Mouse (Mus musculus): ENCODE results near the gene Ppp6r1.
"Not testable (repeated sequence)": the region's sequence is repeated elsewhere in the genome, so short reads cannot be mapped to it uniquely, and the experiment has no call there.

Gene Ppp6r1

GRCm38 (mm10) chr7:4613740-4614403 is 44.9 kb downstream of the Ppp6r1 start:
- DNase-seq (ENCODE audit: low read depth, low spot score) = no peak

GRCm38 (mm10) chr7:4612956-4613355 is 45.9 kb downstream of the Ppp6r1 start:
- no peak for DNase-seq (ENCODE audit: low read depth, low spot score)

GRCm38 (mm10) chr7:4612386-4612785 is 46.4 kb downstream of the Ppp6r1 start:
- no peak for DNase-seq (ENCODE audit: low read depth, low spot score)

GRCm38 (mm10) chr7:4611921-4612341 is 46.9 kb downstream of the Ppp6r1 start:
- DNase-seq (ENCODE audit: low read depth, low spot score) = no peak

GRCm38 (mm10) chr7:4611511-4611910 is 47.3 kb downstream of the Ppp6r1 start:
- no peak for DNase-seq (ENCODE audit: low read depth, low spot score)

- DNase-seq (ENCODE audit: low read depth, low spot score) = no peak
Measured at GRCm38 (mm10) chr7:4608002-4608401, 50.8 kb downstream of the Ppp6r1 start.

- no peak for DNase-seq (ENCODE audit: low read depth, low spot score)
Measured at GRCm38 (mm10) chr7:4603873-4604272, 54.9 kb downstream of the Ppp6r1 start, which contains the start of gene Ptprh. Gene Ptprh, minus strand, starts transcription at chr7:4604041.

GRCm38 (mm10) chr7:4602969-4603368 is 55.9 kb downstream of the Ppp6r1 start:
- DNase-seq (ENCODE audit: low read depth, low spot score) = no peak

GRCm38 (mm10) chr7:4597046-4597445 is 61.8 kb downstream of the Ppp6r1 start:
- DNase-seq (ENCODE audit: low read depth, low spot score) = not testable (repeated sequence)

All from retina, adult 2 months (tissue).